Mouse (Mus musculus) left cerebral cortex, adult 11 months (tissue): ENCODE measurements around the gene 4933407L21Rik.

Experiments used
- DNase-seq: peaks from one replicate; pipeline ENCODE4 v3.0.0; 2022; ENCODE audit warnings: low spot score

The 4933407L21Rik gene

DNA sequence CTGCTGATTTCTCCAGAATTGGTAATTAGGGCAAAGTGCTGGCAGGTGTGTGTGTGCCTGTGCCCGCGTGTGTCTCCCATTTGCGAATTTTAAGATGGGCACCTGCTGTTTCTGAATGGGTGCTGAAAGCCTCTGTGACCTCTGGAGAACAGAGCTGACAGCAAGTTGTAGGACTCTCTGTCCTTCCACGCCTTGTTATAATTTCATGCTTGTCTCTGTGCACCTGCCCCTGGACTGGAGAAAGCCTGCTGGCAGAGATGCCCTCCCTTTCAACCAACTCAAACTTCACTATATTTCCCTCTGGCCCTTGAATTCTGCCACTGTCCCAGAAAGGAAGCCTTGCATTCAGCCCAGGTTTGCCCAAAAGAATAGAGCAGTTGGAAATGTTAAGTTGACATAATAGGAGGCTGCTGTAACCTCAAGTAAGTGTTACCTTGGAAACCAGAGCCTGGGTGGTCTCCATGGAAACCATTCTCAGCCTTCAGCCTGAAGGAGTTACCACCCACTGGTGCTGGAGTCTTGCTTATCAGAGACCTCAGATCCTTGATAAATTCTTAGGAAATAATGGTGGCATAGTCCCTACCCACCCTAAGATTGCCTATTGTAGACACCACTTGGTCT lies 11.3 kb upstream of the 4933407L21Rik start:
- peak; percentile 83 for DNase-seq

DNA sequence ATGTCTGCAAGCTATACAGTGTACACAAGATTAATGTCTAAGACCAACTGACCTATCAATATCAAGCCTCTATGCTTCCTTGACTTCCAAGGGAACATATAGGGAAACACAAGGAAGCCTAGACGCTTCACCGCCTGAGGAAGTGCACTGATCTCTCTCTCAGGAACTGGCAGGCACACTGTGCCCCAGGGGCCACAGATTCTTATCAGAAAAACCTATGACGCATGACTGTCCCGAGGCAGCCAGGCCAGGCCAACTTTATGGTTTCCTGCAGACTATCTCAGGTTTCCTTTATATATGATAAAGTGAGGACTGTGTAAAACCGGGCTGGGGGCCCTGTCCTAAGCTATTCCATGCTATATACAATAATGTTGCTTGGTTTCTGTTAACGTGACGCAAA lies 8.7 kb upstream of the 4933407L21Rik start:
- DNase-seq = no peak

- no peak for DNase-seq
Measured at GRCm38 (mm10) chr1:85921725-85922124, 6.6 kb upstream of the 4933407L21Rik start.

DNA sequence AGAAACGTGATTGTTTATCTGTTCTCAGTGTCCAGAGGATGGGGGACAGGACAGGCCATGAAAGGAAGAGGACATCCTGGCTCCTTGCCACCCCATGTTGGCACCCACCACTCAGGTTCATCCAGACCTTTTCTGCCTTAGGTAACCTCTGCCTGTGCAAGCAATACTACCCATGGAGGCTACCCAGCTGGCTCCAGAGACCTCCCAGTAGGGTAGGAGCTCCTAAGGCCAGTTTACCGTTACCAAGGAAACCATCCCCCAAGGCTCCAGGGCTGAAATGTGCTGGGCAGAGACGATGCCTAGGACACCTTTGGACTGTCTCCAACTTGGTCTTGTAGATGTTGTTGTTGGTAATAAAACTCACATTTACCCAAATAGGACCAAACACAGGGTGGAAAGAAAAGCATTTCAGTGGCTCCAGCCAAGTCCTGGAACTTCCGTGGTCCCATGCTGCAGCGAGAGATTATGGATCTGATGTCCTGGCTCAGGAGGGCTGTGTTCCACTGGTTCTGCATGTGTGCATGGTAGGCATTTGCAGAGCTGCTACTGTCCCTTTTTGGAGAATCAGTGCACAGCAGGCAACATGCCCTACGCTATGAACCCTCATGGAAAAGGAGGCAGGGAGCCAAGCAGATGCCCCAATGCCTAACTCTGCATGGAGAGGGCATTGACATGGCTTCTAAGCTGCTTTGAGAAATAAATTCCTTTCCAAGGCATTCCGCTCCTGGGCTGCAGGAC lies 6.0 kb upstream of the 4933407L21Rik start:
- DNase-seq = no peak

DNA sequence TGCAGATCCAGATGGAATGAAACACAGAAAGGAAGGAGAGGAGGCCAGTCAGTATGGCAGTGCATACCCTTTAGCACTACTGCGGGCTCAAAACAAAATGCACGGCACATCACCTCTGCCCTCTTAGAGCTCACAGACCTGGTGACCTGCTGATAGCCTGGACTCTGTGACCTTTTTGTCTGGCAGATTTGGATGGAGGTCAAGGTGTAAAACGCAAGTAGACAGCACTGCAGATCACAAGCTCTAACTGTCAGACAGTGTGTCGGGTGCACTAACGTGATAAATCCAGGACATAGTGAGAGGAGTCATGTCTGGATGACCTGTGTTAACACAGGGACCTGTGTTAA lies 5.4 kb upstream of the 4933407L21Rik start:
- DNase-seq = no peak

- no peak for DNase-seq
Measured at GRCm38 (mm10) chr1:85925183-85925582, 3.1 kb upstream of the 4933407L21Rik start.

GRCm38 (mm10) chr1:85928688-85929065 lies 394 bp downstream of the 4933407L21Rik start:
- no peak for DNase-seq

DNA sequence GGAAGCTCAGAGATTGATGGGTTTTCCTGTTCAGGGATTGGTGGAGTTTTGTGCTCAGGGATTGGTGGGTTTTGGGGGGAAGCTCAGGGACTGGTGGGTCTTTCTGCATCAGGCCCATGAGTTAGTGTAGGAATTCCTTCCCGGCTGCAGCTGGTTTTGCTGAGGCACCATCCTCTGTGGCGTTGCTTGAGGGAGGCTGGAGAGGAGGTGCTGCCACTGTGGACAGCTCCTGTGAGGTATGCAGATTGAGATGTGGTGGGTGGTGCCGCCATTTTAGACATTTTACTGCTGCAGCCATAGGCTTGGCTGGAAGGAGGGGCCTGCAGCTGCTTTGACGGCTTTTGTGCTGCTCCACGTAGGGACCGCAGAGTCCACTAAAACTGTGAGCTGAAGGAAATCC lies 1.1 kb downstream of the 4933407L21Rik start:
- DNase-seq = no peak

- no peak for DNase-seq
Measured at GRCm38 (mm10) chr1:85931170-85931569, 2.9 kb downstream of the 4933407L21Rik start.

DNA sequence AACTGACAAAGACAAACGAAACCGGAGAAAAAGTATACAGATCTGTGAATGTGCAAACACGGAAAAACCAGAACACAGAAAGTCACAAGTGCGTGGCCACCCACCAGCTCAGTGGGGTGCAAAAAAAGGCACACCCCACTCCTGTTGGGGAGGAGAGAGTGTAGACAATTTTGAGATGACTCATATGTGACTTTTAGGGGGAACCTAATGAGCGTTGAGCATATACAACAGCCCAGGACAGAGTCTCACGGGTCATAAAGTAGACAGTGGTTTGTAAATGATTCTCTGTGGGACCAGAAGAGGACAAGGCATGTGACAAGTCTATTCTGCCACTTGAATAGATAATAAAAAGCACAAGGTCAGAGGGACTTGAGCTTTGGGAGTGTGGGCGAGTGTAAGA lies 4.9 kb downstream of the 4933407L21Rik start:
- no peak for DNase-seq

DNA sequence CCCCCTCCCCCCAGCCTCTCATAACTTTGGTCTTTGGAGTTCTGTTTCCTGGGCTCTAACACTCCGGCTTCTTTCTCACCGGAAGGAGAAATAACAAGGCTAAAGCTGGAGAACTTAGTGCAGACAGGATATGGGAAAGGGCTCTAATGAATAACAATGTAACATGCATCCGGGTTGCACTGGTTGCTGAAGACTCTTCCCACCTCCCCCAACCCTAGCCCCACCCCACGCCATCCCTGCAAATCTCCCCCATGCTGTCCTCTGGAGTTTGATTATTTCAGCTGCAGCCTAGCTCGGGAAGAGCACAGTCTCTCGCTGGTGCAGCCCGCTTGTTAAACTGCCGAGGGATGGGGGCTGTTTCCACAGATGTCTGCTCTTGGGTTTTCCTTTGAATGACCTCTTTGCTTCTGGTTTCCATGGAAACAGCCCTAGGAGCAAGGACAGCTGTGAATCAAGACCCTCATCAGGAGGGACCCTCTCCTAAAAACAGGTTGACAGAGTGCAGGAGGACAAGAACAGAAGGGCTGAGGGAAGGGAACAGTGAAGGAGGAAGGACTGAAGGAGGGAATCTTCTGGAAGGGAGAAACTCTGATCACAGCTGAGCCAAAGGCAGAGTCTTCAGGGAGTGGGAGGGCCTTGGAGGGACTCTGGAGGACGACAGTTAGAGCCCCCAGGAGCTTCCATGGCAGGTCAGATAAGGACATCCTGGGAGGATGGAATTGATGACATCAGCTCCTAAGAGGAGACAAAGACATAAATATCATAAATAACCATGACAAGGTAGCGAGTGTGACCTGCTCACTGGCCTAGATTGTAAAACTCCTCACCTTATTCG lies 5.6 kb downstream of the 4933407L21Rik start:
- no peak for DNase-seq

GRCm38 (mm10) chr1:85934560-85934959 lies 6.3 kb downstream of the 4933407L21Rik start:
- DNase-seq = no peak

GRCm38 (mm10) chr1:85935148-85935852 lies 7.0 kb downstream of the 4933407L21Rik start:
- DNase-seq = no peak

- DNase-seq = no peak
Measured at GRCm38 (mm10) chr1:85936265-85936664, 8.0 kb downstream of the 4933407L21Rik start.

GRCm38 (mm10) chr1:85937323-85937722 lies 9.0 kb downstream of the 4933407L21Rik start:
- DNase-seq = no peak

DNA sequence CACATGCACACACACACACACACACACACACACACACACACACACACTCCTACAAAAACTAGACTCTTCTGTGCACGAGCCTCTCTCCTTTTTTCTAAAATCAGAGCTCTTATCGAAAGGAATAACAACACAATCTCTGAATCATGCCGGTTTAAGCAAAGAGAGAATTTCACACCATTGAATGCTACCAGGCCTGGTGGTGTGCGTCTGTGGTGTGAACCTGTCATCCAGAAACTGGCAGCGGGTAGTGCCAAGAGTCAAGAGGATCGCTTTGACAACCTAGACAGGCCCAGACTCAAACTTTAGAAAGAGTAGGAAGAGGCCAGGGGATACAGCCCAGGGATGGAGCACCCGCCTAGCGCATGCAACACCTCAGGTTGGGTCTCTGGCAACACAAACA lies 14.0 kb downstream of the 4933407L21Rik start:
- no peak for DNase-seq

DNA sequence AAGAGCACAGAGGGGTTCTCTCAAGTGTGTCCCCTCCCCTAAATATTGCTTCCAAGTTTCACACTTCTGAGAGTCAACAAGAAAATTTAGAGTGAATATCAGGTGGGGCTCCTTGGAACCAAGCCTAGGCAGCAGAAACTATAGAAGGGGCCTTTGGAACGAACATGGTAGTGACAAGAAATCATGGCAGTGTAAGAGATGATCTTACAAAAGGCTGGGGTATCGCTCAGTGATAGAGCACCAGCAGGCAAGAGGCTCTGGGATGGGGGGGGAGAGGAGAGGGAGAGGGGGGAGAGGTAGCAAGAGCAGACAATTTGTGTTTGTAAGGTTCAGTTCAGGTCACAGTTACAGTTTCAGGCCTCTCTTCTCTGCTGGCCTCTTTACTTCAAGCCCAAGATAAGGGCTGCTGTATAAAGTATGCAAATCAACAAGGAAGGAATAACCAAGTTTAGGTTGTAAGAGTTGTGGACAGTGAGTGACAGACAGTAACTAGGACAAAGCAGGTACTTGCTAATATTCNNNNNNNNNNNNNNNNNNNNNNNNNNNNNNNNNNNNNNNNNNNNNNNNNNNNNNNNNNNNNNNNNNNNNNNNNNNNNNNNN lies 20.9 kb downstream of the 4933407L21Rik start:
- DNase-seq = no peak

GRCm38 (mm10) chr1:85955150-85955549 lies 26.9 kb downstream of the 4933407L21Rik start:
- no peak for DNase-seq

GRCm38 (mm10) chr1:85957290-85957689 lies 29.0 kb downstream of the 4933407L21Rik start:
- no peak for DNase-seq

DNA sequence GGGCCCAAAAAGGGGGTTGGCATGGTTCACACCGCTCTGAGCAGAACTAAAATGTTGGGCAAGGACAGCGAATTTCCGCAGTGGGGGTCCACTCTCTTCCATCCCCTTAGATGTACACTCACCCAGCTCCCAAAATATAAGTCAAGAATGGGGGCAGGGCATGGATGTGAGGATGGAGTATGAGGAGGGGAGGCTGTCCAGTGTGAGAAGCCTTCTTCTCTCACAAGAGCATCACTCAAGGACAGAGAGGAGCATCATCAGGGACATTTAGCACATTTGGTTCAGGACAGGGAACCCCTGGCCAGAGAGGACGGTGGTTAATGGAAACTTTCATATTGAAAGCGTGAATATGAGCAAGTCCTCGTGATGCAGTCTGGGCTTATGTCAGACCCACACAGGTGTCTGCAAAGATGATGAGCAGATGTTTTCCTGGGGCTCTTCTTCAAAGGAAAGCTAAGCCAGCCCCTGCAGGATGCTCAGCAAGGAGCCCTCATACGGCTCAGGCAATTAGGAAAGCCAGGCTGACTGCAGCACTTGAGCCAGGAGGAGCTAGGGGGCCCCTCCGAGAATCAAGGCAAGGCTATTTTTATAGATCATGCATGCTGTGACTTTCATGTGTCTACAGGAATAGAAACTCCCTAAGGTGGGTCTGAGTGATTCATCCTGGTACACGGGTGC lies 29.8 kb downstream of the 4933407L21Rik start:
- no peak for DNase-seq

- no peak for DNase-seq
Measured at GRCm38 (mm10) chr1:85959129-85959888, 31.0 kb downstream of the 4933407L21Rik start.
